ENCODE assay signal across 8 mouse cellular contexts in the genomic region with DNA sequence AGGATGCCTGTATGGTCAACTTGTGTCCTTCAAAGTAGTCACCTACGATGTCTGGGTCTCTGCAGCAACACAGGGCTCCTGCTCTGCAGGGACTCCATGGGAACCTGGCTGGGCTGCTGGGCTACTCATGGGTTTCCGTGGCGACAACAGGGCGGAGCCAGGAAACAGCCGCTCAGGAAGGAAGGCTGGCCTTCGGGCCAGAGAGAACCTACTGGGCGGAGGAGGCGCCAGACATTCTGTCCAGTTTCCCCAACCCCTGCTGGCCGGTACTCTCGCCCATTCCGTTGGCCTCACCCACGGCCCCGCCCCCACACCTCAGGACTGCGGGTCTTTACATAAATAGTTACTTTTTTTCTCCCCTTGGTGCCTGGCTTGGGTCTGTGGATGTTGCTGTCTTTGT. TPM values are rescaled to one million over a fixed set of nuclear protein-coding genes. Genes with fewer than 3 reads are reported as not detected.
DNase-seq lines count a peak whose midpoint lies in the region; ATAC-seq and TF ChIP-seq lines count a peak whose summit lies in the region.

No protein-coding gene starts in this region.

- no peak for TF ChIP-seq CTCF in bone marrow macrophage, adult 2 months (IDR thresholded peaks at IDR 0.05; ENCODE audit: low read depth, low read length)
- TF ChIP-seq CTCF in stomach, postnatal 0 days (IDR thresholded peaks at IDR 0.05; ENCODE audit: low read depth), result peak; percentile 13; the same call in 1 of the 2 replicates

- WGBS in forebrain, embryonic 14.5 days, result 3% methylated on average over 14 of the region's 14 CpGs
- WGBS in stomach, postnatal 0 days, result 4% methylated on average over 14 of the region's 14 CpGs

- peaks cover 31% of the 10 kb centered on the region for H3K27me3 ChIP-seq in forebrain, embryonic 14.5 days (replicated peaks; ENCODE audit: control insufficient read depth, insufficient read depth, low read length)
- H3K27me3 ChIP-seq in megakaryocyte, embryonic 14.5 days (replicated peaks), result peaks cover 47% of the 10 kb centered on the region
- H3K27me3 ChIP-seq in stomach, postnatal 0 days (ENCODE audit: control insufficient read depth, insufficient read depth, low read length), result peaks cover 13% of the 10 kb centered on the region

- peak; percentile 27 for DNase-seq in ES-CJ7 (ENCODE audit: low read depth, low spot score)
- DNase-seq in forebrain, embryonic 14.5 days (ENCODE audit: low spot score), result peak; percentile 56
- DNase-seq in heart, postnatal 4 days, result peak; percentile 80
- DNase-seq in left cerebral cortex, postnatal 4 days, result peak; percentile 68
- peak; percentile 58 for DNase-seq in stomach, postnatal 0 days (ENCODE audit: low spot score)
- DNase-seq in thymus, postnatal 36 days, result no peak

- H3K27ac ChIP-seq in bone marrow macrophage, adult 2 months (ENCODE audit: insufficient read depth, low read depth, low read length), result no peak overlapping the region
- H3K27ac ChIP-seq in forebrain, embryonic 14.5 days (ENCODE audit: low read depth, low read length), result no peak overlapping the region
- no peak overlapping the region for H3K27ac ChIP-seq in stomach, postnatal 0 days (replicated peaks)

- H3K4me1 ChIP-seq in bone marrow macrophage, adult 2 months (ENCODE audit: control insufficient read depth, insufficient read depth, low read length), result peaks cover 11% of the 10 kb centered on the region
- H3K4me1 ChIP-seq in forebrain, embryonic 14.5 days (ENCODE audit: control insufficient read depth, insufficient read depth, low read length), result peaks cover 15% of the 10 kb centered on the region; the same call in 1 of the 2 replicates
- peaks cover 90% of the 10 kb centered on the region for H3K4me1 ChIP-seq in megakaryocyte, embryonic 14.5 days
- peaks cover 3% of the 10 kb centered on the region; the same call in 1 of the 2 replicates for H3K4me1 ChIP-seq in stomach, postnatal 0 days (replicated peaks; ENCODE audit: control insufficient read depth, insufficient read depth)

- H3K4me3 ChIP-seq in bone marrow macrophage, adult 2 months (ENCODE audit: insufficient read depth, low read length), result peak overlapping the region; percentile 41
- H3K4me3 ChIP-seq in forebrain, embryonic 14.5 days (ENCODE audit: low read depth, low read length), result no peak overlapping the region
- peak overlapping the region; percentile 86 for H3K4me3 ChIP-seq in megakaryocyte, embryonic 14.5 days (replicated peaks)
- no peak overlapping the region for H3K4me3 ChIP-seq in stomach, postnatal 0 days (ENCODE audit: low read depth, low read length)

- no peaks in the 10 kb centered on the region for H3K9me3 ChIP-seq in forebrain, embryonic 14.5 days (replicated peaks; ENCODE audit: control insufficient read depth, low read length)
- H3K9me3 ChIP-seq in megakaryocyte, embryonic 14.5 days, result peaks cover 2% of the 10 kb centered on the region; the same call in 1 of the 2 replicates
- no peaks in the 10 kb centered on the region for H3K9me3 ChIP-seq in stomach, postnatal 0 days (ENCODE audit: control insufficient read depth, low read length)

- TF ChIP-seq EP300 in stomach, postnatal 0 days (optimal IDR thresholded peaks at IDR 0.05), result no peak

- intact Hi-C loops in left cerebral cortex, postnatal 4 days (cut with DNase I), result no loop called here

- no peak for TF ChIP-seq POLR2A in bone marrow macrophage, adult 2 months (IDR thresholded peaks at IDR 0.05; ENCODE audit: borderline replicate concordance, low read depth, low read length)

- no peak for ATAC-seq in forebrain, embryonic 14.5 days
- peak; percentile 13; the same call in 1 of the 2 replicates for ATAC-seq in stomach, postnatal 0 days (ENCODE audit: low FRiP score, low TSS enrichment)

- 0 out of 2 replicates have a peak overlapping the region, but pooled peaks have one; percentile 1 for H3K9ac ChIP-seq in forebrain, embryonic 14.5 days (ENCODE audit: low read length)
- H3K9ac ChIP-seq in stomach, postnatal 0 days (ENCODE audit: low read length), result no peak overlapping the region

- no peaks in the 10 kb centered on the region for H3K36me3 ChIP-seq in forebrain, embryonic 14.5 days (ENCODE audit: control insufficient read depth, insufficient read depth, low read length)
- H3K36me3 ChIP-seq in megakaryocyte, embryonic 14.5 days (replicated peaks; ENCODE audit: low read length), result no peaks in the 10 kb centered on the region
- H3K36me3 ChIP-seq in stomach, postnatal 0 days (ENCODE audit: control insufficient read depth, insufficient read depth, low read length), result no peaks in the 10 kb centered on the region

- peak overlapping the region; percentile 21 for H3K4me2 ChIP-seq in forebrain, embryonic 14.5 days (ENCODE audit: low read length)
- H3K4me2 ChIP-seq in stomach, postnatal 0 days (replicated peaks; ENCODE audit: low read depth), result 0 out of 2 replicates have a peak overlapping the region, but pooled peaks have one; percentile 17

RNA-seq across cellular contexts. Expression of a gene that starts 4.0 kb away (rescaled TPM):
- not detected in 2 replicates for polyA plus RNA-seq in bone marrow macrophage, adult 2 months (2012; ENCODE audit: insufficient read depth, insufficient read length, missing spikeins)
- 12.5 and 15.1 TPM in 2 replicates for polyA plus RNA-seq in forebrain, embryonic 14.5 days (2014; fragmentation: Nextera tagmentation; extraction: Ambion mirVana)
- total RNA-seq in heart, postnatal 4 days (2021), result 10 to 100 TPM; 75.9 to 80.3 TPM
- total RNA-seq in left cerebral cortex, postnatal 4 days (2021), result 10 to 100 TPM; 13.4 to 13.5 TPM
- not detected in 2 replicates for polyA plus RNA-seq in megakaryocyte, embryonic 14.5 days (2012; ENCODE audit: insufficient read depth, low replicate concordance)
- polyA plus RNA-seq in stomach, postnatal 0 days (2015; fragmentation: Nextera tagmentation; extraction: Ambion mirVana), result 14.0 and 14.1 TPM in 2 replicates

RNA-seq across cellular contexts. Expression of a gene that starts 4.7 kb away (rescaled TPM):
- 4.4 and 7.0 TPM in 2 replicates for polyA plus RNA-seq in bone marrow macrophage, adult 2 months (2012; ENCODE audit: insufficient read depth, insufficient read length, missing spikeins)
- 42.0 and 44.3 TPM in 2 replicates for polyA plus RNA-seq in forebrain, embryonic 14.5 days (2014; fragmentation: Nextera tagmentation; extraction: Ambion mirVana)
- total RNA-seq in heart, postnatal 4 days (2021), result 10 to 100 TPM in 1 of 2 experiments, 1 to 10 TPM in 1; 9.9 to 11.1 TPM
- 10 to 100 TPM; 57.8 to 62.4 TPM for total RNA-seq in left cerebral cortex, postnatal 4 days (2021)
- 1.1 and 1.3 TPM in 2 replicates for polyA plus RNA-seq in megakaryocyte, embryonic 14.5 days (2012; ENCODE audit: insufficient read depth, low replicate concordance)
- 12.7 and 13.4 TPM in 2 replicates for polyA plus RNA-seq in stomach, postnatal 0 days (2015; fragmentation: Nextera tagmentation; extraction: Ambion mirVana)

RNA-seq across cellular contexts. Expression of a gene that starts 18.3 kb away (rescaled TPM):
- polyA plus RNA-seq in bone marrow macrophage, adult 2 months (2012; ENCODE audit: insufficient read depth, insufficient read length, missing spikeins), result 155 and 173 TPM in 2 replicates
- polyA plus RNA-seq in forebrain, embryonic 14.5 days (2014; fragmentation: Nextera tagmentation; extraction: Ambion mirVana), result 60.3 and 63.6 TPM in 2 replicates
- total RNA-seq in heart, postnatal 4 days (2021), result 10 to 100 TPM; 11.3 to 15.8 TPM
- 10 to 100 TPM; 39.0 to 49.4 TPM for total RNA-seq in left cerebral cortex, postnatal 4 days (2021)
- 38.7 and 51.9 TPM in 2 replicates for polyA plus RNA-seq in megakaryocyte, embryonic 14.5 days (2012; ENCODE audit: insufficient read depth, low replicate concordance)
- 20.0 and 24.6 TPM in 2 replicates for polyA plus RNA-seq in stomach, postnatal 0 days (2015; fragmentation: Nextera tagmentation; extraction: Ambion mirVana)

RNA-seq across cellular contexts. Expression of a gene that starts 18.6 kb away (rescaled TPM):
- not detected in 2 replicates for polyA plus RNA-seq in bone marrow macrophage, adult 2 months (2012; ENCODE audit: insufficient read depth, insufficient read length, missing spikeins)
- not detected in 2 replicates for polyA plus RNA-seq in forebrain, embryonic 14.5 days (2014; fragmentation: Nextera tagmentation; extraction: Ambion mirVana)
- total RNA-seq in heart, postnatal 4 days (2021), result not detected
- total RNA-seq in left cerebral cortex, postnatal 4 days (2021), result under 1 TPM; 0.50 to 0.54 TPM
- polyA plus RNA-seq in megakaryocyte, embryonic 14.5 days (2012; ENCODE audit: insufficient read depth, low replicate concordance), result not detected in 2 replicates
- polyA plus RNA-seq in stomach, postnatal 0 days (2015; fragmentation: Nextera tagmentation; extraction: Ambion mirVana), result not detected in 2 replicates

RNA-seq across cellular contexts. Expression of a gene that starts 22.8 kb away (rescaled TPM):
- not detected in 2 replicates for polyA plus RNA-seq in bone marrow macrophage, adult 2 months (2012; ENCODE audit: insufficient read depth, insufficient read length, missing spikeins)
- polyA plus RNA-seq in forebrain, embryonic 14.5 days (2014; fragmentation: Nextera tagmentation; extraction: Ambion mirVana), result not detected in 2 replicates
- not detected for total RNA-seq in heart, postnatal 4 days (2021)
- not detected for total RNA-seq in left cerebral cortex, postnatal 4 days (2021)
- not detected in 2 replicates for polyA plus RNA-seq in megakaryocyte, embryonic 14.5 days (2012; ENCODE audit: insufficient read depth, low replicate concordance)
- not detected in 2 replicates for polyA plus RNA-seq in stomach, postnatal 0 days (2015; fragmentation: Nextera tagmentation; extraction: Ambion mirVana)

Comparison
In these comparisons a context has a peak if more than half of its experiments do, and no peak if none do; other contexts are left out.
1. DNase-seq: peak in ES-CJ7 (single experiment), forebrain, embryonic 14.5 days (single experiment), heart, postnatal 4 days (single experiment), left cerebral cortex, postnatal 4 days (single experiment) and stomach, postnatal 0 days (single experiment); none in thymus, postnatal 36 days (0 of 2).
2. H3K4me3 ChIP-seq: peak in bone marrow macrophage, adult 2 months (single experiment) and megakaryocyte, embryonic 14.5 days (single experiment); none in forebrain, embryonic 14.5 days (single experiment) and stomach, postnatal 0 days (single experiment).
3. RNA of a gene that starts 4.0 kb away (polyA plus RNA-seq): 14.0 to 14.1 TPM in stomach, postnatal 0 days and 12.5 to 15.1 TPM in forebrain, embryonic 14.5 days; not detected in bone marrow macrophage, adult 2 months and not detected in megakaryocyte, embryonic 14.5 days; every median in the first group is over 10 times any median in the second.